Mouse (Mus musculus) intestine, embryonic 15.5 days (tissue): ENCODE results near the gene Atp10b. TPM values are rescaled to one million over a fixed set of nuclear protein-coding genes. Genes with fewer than 3 reads are reported as not detected.

Source experiments
- ATAC-seq: fragments of 200-750 bp; cut with Nextera tagmentation; 2 replicates; pipeline ENCODE4 v1.8.0; 2017; ENCODE audit warnings: moderate TSS enrichment, moderate library complexity
- H3K27ac ChIP-seq: fragments of 300-500 bp; sonication (generic); 2 replicates; pipeline ENCODE4 v1.5.1; 2015; ENCODE audit warnings: mild to moderate bottlenecking, inconsistent platforms
- H3K27me3 ChIP-seq: fragments of 300-500 bp; sonication (generic); replicated peaks from 2 replicates; pipeline ENCODE4 v1.6.1; 2015; ENCODE audit warnings: inconsistent platforms
- H3K36me3 ChIP-seq: fragments of 300-500 bp; sonication (generic); 2 replicates; pipeline ENCODE4 v1.6.1; 2015; ENCODE audit warnings: inconsistent platforms
- H3K4me1 ChIP-seq: fragments of 300-500 bp; sonication (generic); replicated peaks from 2 replicates; pipeline ENCODE4 v1.6.1; 2015; ENCODE audit warnings: inconsistent platforms
- H3K4me2 ChIP-seq: fragments of 300-500 bp; sonication (generic); replicated peaks from 2 replicates; pipeline ENCODE4 v1.6.1; 2015; ENCODE audit warnings: mild to moderate bottlenecking, inconsistent platforms
- H3K4me3 ChIP-seq: fragments of 300-500 bp; sonication (generic); replicated peaks from 2 replicates; pipeline ENCODE4 v1.5.1; 2015; ENCODE audit warnings: inconsistent platforms
- H3K9ac ChIP-seq: fragments of 300-500 bp; sonication (generic); 2 replicates; pipeline ENCODE4 v1.6.1; 2015; ENCODE audit warnings: inconsistent platforms
- H3K9me3 ChIP-seq: fragments of 300-500 bp; sonication (generic); 2 replicates; pipeline ENCODE4 v1.6.1; 2016; ENCODE audit warnings: inconsistent platforms
- WGBS: fragments of 180-500 bp; shearing (Covaris S2); methylation state at CpG from one replicate; pipeline ENCODE4 v1.1.7; 2015; 5-methylcytosine and 5-hydroxymethylcytosine counted together
- polyA plus RNA-seq: library from polyadenylated mRNA; unstranded; fragments of >200 nt; fragmentation: Nextera tagmentation; extraction: Ambion mirVana; gene quantifications from 2 replicates; pipeline ENCODE4 v1.2.1, GENCODE M21; 2015

The Atp10b gene
- polyA plus RNA-seq, 1 experiment from 2014 or later, result 2.3 TPM

DNA sequence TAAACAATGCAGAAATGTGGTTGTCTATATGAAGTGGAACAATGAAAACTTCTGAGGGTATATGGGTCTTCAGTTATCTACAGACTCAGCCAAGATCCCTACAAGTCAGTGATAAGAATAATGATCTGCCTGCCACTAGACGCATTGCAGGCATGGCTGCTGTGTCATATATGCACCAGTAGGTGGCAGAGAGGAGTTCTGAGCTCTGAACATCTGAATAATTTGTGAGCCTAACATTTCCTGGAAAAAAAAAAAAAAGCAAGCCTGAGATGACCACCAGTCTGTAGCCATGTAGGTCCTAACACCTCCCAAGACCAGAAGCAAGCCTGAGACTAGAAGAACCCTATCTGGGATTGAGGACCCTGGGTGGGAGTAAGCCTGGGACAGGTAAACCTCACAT, 63.5 kb downstream of the Atp10b start:
- Histone ChIP-seq H3K36me3 (no peaks in the 10 kb centered on the region), H3K9me3 (no peaks in the 10 kb centered on the region), H3K4me2 (no peak overlapping the region), H3K27me3 (no peaks in the 10 kb centered on the region), H3K4me1 (no peaks in the 10 kb centered on the region), H3K27ac (no peak overlapping the region), H3K9ac (no peak overlapping the region), H3K4me3 (no peak overlapping the region)
- 42% methylated on average over 1 of the region's 1 CpGs for WGBS
- no peak for ATAC-seq

DNA sequence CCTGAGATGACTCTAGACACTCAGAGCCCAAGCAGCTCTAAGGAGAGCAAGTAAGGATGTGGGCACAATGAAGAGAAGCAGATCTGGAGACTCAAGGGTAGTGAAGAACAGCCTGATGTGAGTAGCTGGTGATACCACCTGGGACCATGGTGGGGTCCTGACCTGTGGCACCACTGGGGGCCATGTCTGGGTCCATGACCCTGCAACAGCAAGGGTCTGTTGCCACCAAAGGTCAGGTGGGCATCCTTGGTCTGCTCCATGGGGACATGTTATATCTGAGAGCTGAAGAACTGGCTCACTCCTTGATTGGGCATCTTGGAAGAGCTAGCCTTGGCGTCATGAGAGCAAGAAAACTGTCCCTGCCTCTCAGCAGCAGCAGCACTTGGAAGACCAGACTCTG, 64.1 kb downstream of the Atp10b start:
- ATAC-seq, result no peak
- Histone ChIP-seq H3K27ac (no peak overlapping the region), H3K4me1 (no peaks in the 10 kb centered on the region), H3K36me3 (no peaks in the 10 kb centered on the region), H3K27me3 (no peaks in the 10 kb centered on the region), H3K9ac (no peak overlapping the region), H3K4me2 (no peak overlapping the region), H3K4me3 (no peak overlapping the region), H3K9me3 (no peaks in the 10 kb centered on the region)
- WGBS, result 83% methylated on average over 1 of the region's 1 CpGs

DNA sequence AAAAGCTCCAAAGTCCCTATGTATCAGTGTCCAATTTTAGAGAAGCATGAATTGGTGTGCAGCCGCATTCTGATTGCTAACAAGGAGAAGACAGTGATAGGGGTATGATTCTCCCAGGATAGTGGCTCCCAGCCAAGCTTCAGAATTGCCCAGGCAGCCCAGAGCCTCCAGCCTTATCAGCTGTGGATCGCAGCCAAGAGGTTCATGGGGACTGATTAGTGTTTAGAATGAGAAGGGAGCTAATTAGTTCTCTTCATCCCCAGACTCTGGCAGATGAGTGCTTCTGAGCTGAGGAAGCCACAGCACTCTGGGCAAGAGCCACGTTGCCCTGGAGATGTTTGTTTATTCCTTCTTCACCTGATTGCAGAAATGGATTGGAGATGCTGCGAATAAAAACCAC, 67.3 kb downstream of the Atp10b start:
- Histone ChIP-seq H3K4me1 (no peaks in the 10 kb centered on the region), H3K27me3 (no peaks in the 10 kb centered on the region), H3K9me3 (no peaks in the 10 kb centered on the region), H3K4me3 (no peak overlapping the region), H3K4me2 (no peak overlapping the region), H3K27ac (no peak overlapping the region), H3K9ac (no peak overlapping the region), H3K36me3 (no peaks in the 10 kb centered on the region)
- WGBS, result 41% methylated on average over 4 of the region's 4 CpGs
- peak; percentile 70 for ATAC-seq

DNA sequence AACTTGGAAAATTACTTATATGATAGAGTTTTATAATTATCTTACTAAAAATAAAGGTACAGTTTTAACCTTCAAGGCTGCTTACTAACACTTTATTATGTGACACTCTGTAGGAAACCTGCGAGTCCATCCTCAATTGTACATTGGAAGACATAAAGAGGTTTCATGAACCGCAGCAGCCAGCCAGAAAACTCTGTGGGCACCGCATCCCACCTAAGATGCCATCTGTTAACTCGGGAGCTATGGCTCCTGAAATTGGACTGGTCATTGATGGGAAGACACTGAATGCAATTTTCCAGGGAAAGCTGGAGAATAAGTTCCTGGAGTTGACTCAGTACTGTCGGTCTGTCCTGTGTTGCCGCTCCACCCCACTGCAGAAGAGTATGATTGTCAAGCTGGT, 80.6 kb downstream of the Atp10b start:
- ATAC-seq, result no peak
- no peaks in the 10 kb centered on the region for H3K36me3 ChIP-seq
- WGBS, result 92% methylated on average over 6 of the region's 6 CpGs
- H3K9ac ChIP-seq, result no peak overlapping the region
- H3K4me3 ChIP-seq, result no peak overlapping the region
- H3K4me2 ChIP-seq, result no peak overlapping the region
- H3K27me3 ChIP-seq, result no peaks in the 10 kb centered on the region
- H3K27ac ChIP-seq, result no peak overlapping the region
- no peaks in the 10 kb centered on the region for H3K4me1 ChIP-seq
- H3K9me3 ChIP-seq, result no peaks in the 10 kb centered on the region

DNA sequence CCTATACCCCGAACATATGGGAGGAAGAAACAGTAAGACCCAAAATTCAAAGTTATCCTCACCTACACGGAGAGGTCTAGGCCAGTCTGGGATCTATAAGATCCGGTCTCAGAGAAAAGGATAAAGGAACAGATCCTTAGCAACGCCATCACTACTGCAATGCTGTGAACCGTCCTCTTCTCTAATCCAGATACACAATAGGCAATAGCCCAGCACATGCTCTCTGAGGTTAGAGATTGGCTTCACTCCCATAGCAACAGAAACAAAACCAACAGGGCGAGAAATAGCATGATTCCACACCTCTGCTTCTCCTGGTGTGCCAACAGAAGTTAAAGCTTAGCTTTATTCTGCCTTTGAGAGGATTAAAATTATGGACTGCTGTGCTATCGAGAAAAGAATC, 82.4 kb downstream of the Atp10b start:
- no peaks in the 10 kb centered on the region for H3K36me3 ChIP-seq
- H3K9ac ChIP-seq, result no peak overlapping the region
- H3K27me3 ChIP-seq, result no peaks in the 10 kb centered on the region
- no peak overlapping the region for H3K27ac ChIP-seq
- H3K9me3 ChIP-seq, result no peaks in the 10 kb centered on the region
- 77% methylated on average over 7 of the region's 7 CpGs for WGBS
- no peak overlapping the region for H3K4me2 ChIP-seq
- H3K4me3 ChIP-seq, result no peak overlapping the region
- no peaks in the 10 kb centered on the region for H3K4me1 ChIP-seq
- ATAC-seq, result no peak

DNA sequence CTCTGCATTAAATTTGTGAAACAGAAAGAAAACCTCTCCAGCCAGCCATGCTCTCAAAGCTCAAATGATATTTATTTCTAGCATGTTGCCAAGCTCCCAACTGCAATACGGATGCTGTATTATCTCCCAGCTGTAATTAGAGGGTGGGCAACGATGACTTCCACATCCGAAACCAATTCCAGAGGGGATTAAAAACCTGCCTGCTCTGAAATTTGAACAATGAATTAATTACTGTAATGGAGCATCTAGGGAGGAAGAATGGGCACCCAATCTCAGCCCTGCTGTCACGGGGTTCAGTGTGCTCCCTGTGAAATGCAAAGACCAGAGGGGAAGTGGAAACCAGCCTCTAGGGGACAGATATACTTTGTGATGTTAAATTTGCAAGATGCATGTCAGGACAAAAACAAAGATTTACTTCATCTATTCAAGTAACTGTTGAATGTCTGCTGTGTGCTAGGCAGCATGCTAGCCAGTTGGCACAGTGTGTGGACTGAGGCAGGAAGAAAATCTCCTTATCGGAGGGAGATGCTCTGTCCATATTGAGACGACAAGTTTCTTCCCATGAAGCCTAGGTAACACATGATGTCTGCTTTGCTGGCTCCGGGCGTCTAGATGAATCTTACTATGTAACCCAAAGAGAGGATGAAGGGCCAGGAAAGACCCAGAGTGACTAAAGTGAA, 86.8 kb downstream of the Atp10b start:
- Histone ChIP-seq H3K27me3 (no peaks in the 10 kb centered on the region), H3K27ac (no peak overlapping the region), H3K9me3 (no peaks in the 10 kb centered on the region), H3K36me3 (no peaks in the 10 kb centered on the region), H3K9ac (no peak overlapping the region), H3K4me3 (no peak overlapping the region), H3K4me1 (no peaks in the 10 kb centered on the region), H3K4me2 (no peak overlapping the region)
- no peak for ATAC-seq
- 83% methylated on average over 8 of the region's 8 CpGs for WGBS

DNA sequence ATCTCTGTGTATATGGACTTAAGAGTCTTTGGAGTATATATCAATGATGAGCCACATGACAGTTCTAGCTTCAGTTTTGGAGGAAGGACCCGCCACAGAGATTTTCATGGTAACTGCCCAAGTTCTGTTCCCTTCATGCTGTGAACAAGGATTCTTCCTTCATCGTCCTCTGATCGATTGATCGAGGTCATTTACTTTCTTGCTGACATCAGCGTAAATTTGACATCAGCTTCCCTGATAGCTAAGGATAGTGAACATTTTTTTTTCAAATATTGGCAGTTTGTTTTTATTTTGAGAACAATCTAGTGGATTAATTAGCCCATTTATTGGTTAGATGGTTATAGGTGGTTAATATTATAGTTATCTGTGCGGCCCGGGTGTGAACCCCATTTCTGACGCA, 90.1 kb downstream of the Atp10b start:
- 93% methylated on average over 8 of the region's 8 CpGs for WGBS
- ATAC-seq, result no peak
- H3K27me3 ChIP-seq, result no peaks in the 10 kb centered on the region

DNA sequence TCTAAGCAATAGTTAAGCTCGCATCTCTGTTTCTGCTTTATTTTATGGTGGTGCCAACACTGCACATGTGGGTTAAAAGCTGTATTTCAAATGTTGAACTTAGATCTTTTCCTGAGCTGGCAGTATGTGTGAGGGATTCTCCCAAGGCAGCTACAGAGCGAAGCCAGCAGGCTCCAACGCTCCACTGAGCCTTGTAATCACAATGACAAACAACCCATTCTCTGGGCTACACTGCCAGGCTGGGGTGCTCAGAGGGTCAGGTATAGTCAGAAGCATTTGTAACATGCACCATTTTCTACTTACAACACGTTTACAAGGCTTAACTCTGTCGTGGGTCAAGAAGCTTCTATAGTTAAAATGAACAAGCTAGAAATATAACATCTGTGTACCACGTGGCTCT, 103.4 kb downstream of the Atp10b start:
- H3K4me3 ChIP-seq, result no peak overlapping the region
- H3K27me3 ChIP-seq, result no peaks in the 10 kb centered on the region
- no peaks in the 10 kb centered on the region for H3K36me3 ChIP-seq
- H3K27ac ChIP-seq, result no peak overlapping the region
- no peaks in the 10 kb centered on the region for H3K4me1 ChIP-seq
- no peak for ATAC-seq
- no peaks in the 10 kb centered on the region for H3K9me3 ChIP-seq
- WGBS, result 38% methylated on average over 6 of the region's 6 CpGs
- no peak overlapping the region for H3K4me2 ChIP-seq
- no peak overlapping the region for H3K9ac ChIP-seq

More for the DNA sequence above, 90.1 kb downstream of the Atp10b start:
- H3K4me3 ChIP-seq, result no peak overlapping the region
- no peak overlapping the region for H3K27ac ChIP-seq
- H3K9me3 ChIP-seq, result no peaks in the 10 kb centered on the region
- no peak overlapping the region for H3K9ac ChIP-seq
- H3K4me2 ChIP-seq, result no peak overlapping the region
- no peaks in the 10 kb centered on the region for H3K4me1 ChIP-seq
- no peaks in the 10 kb centered on the region for H3K36me3 ChIP-seq

DNA sequence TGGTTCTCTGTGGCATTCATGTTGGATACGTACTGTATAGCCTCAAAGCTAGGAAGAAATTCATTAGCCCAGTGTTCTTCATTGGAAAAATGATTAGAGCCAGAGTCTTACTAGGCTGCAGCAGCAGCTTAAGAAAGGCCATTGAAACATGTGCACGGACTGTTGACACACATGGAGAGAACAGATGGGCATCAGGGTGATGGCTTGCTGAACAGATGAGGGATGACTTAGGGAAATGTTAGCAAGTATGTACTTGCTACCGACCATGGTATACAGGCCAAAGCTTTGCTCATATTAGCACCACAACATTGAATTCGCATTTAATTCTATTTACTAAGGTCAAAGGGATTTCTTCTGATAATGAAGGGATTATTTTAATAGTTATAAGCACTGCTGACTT, 105.6 kb downstream of the Atp10b start:
- H3K27ac ChIP-seq, result no peak overlapping the region
- no peak overlapping the region for H3K9ac ChIP-seq
- WGBS, result 87% methylated on average over 4 of the region's 4 CpGs
- H3K4me3 ChIP-seq, result no peak overlapping the region
- no peaks in the 10 kb centered on the region for H3K9me3 ChIP-seq
- no peak for ATAC-seq
- H3K4me2 ChIP-seq, result no peak overlapping the region
- no peaks in the 10 kb centered on the region for H3K4me1 ChIP-seq
- no peaks in the 10 kb centered on the region for H3K36me3 ChIP-seq
- H3K27me3 ChIP-seq, result no peaks in the 10 kb centered on the region

DNA sequence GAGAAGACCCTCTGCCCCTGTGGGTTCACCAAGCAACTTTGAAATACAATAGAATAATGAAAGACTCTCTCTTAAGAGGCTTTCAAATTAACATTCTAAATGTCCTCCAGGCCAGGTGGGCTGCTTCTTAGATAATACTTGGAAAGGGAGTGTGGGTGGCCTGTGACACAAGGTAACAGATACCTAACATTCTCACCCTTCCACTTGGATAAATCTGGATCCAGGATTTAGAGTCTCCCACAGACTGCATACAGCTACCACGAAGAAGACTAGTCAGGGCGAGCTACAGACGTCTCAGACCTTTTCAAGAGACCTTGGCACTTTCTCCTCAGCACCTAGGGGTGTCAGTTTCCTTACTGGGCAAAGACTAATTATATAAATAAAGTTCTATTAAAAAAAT, 107.6 kb downstream of the Atp10b start:
- H3K4me1 ChIP-seq, result no peaks in the 10 kb centered on the region
- H3K9ac ChIP-seq, result no peak overlapping the region
- H3K36me3 ChIP-seq, result no peaks in the 10 kb centered on the region
- no peaks in the 10 kb centered on the region for H3K9me3 ChIP-seq
- 85% methylated on average over 3 of the region's 3 CpGs for WGBS
- ATAC-seq, result no peak
- no peak overlapping the region for H3K4me3 ChIP-seq
- H3K4me2 ChIP-seq, result no peak overlapping the region
- H3K27me3 ChIP-seq, result no peaks in the 10 kb centered on the region
- no peak overlapping the region for H3K27ac ChIP-seq

DNA sequence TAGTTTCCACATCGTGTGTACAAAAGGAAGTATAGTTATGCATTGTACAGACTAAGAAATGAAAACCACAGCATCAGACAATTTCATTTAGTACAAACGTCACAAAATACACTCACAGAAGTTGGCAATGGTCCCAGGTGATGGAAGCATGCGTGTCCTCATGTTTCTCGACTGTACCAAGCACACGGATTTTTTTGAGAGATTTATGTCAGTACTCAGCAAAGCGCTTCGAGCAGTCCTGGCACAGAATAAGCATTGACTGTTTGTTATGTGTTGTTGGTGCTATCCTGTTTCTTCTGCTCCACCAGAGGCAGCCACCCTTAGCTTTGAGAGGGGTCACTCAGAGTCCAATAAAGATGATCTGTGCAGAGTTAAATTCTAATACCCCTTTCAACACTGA, 108.1 kb downstream of the Atp10b start:
- H3K4me1 ChIP-seq, result no peaks in the 10 kb centered on the region
- H3K4me3 ChIP-seq, result no peak overlapping the region
- H3K27me3 ChIP-seq, result no peaks in the 10 kb centered on the region
- no peak overlapping the region for H3K9ac ChIP-seq
- no peaks in the 10 kb centered on the region for H3K36me3 ChIP-seq
- no peaks in the 10 kb centered on the region for H3K9me3 ChIP-seq
- no peak for ATAC-seq
- 52% methylated on average over 7 of the region's 7 CpGs for WGBS
- H3K27ac ChIP-seq, result no peak overlapping the region
- no peak overlapping the region for H3K4me2 ChIP-seq

DNA sequence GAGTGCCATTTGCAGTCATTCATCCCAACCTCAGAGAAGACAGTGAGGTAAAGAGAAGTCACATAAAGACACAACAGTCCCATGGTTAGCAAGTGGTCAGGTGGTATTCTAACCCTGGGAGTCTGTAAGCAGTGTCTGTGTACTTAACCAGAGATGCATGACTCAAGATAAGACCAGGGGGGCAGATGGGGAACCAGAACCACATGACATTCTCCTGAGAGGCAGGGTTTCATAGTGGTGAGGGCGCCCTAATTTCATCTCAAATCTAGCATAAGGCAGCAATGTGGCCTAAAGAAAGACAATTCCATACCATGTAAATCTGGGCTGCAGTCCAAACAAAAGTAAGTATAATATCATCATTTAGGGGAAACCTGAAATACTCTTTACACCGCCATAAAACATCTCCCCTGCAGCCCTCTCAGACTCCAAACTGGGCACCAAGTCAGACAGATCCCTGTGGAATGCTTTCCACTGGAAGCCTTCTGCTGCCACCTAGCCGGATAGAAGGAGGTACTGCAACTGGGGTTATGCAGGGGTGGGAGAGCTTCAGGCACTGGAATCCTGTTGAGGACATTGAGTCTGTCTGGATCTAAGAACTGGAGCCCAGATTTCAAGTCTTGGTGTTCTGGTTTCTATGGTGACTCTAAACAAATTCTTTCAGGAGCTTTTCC, 114.0 kb downstream of the Atp10b start:
- 46% methylated on average over 3 of the region's 3 CpGs for WGBS
- no peaks in the 10 kb centered on the region for H3K36me3 ChIP-seq
- H3K4me3 ChIP-seq, result no peak overlapping the region
- no peaks in the 10 kb centered on the region for H3K27me3 ChIP-seq
- H3K4me1 ChIP-seq, result no peaks in the 10 kb centered on the region
- H3K4me2 ChIP-seq, result no peak overlapping the region
- H3K9me3 ChIP-seq, result no peaks in the 10 kb centered on the region
- H3K9ac ChIP-seq, result no peak overlapping the region
- H3K27ac ChIP-seq, result no peak overlapping the region
- peak; percentile 79 for ATAC-seq

DNA sequence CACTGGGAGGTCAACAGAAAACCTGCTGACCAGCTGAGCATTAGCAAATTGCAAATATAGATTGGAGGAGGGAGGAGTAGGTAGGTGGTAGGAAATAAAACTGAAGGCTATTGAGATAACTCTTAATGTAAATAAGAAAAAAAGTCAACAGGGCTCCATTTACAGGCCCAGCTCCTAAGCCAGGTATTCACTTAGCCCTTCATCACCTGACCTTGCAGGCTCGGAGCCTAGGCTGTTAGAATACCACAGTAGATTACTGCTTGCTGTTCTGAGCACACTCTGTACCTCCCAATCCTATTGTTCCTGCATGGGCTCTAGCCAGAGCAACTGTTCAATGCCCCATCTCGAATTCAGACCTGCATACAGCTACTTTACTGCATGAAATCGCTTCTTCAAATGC, 117.8 kb downstream of the Atp10b start:
- ATAC-seq, result no peak
- H3K27ac ChIP-seq, result no peak overlapping the region
- H3K4me2 ChIP-seq, result no peak overlapping the region
- H3K9me3 ChIP-seq, result no peaks in the 10 kb centered on the region
- H3K27me3 ChIP-seq, result no peaks in the 10 kb centered on the region
- no peaks in the 10 kb centered on the region for H3K4me1 ChIP-seq
- no peak overlapping the region for H3K4me3 ChIP-seq
- 63% methylated on average over 3 of the region's 3 CpGs for WGBS
- no peaks in the 10 kb centered on the region for H3K36me3 ChIP-seq
- H3K9ac ChIP-seq, result no peak overlapping the region
